Mouse (Mus musculus): ENCODE results near the gene Mepce. TPM values are rescaled to one million over a fixed set of nuclear protein-coding genes. Genes with fewer than 3 reads are reported as not detected.

Gene Mepce
- polyA plus RNA-seq, 1 experiment: 41.7 TPM

- Histone ChIP-seq H3K36me3 (ENCODE audit: control insufficient read depth, insufficient read depth, low read length) (no peaks in the 10 kb centered on the region), H3K27ac (ENCODE audit: insufficient read depth, low read depth, low read length) (no peak overlapping the region), H3K27me3 (ENCODE audit: control insufficient read depth, insufficient read depth, low read length) (no peaks in the 10 kb centered on the region), H3K4me3 (ENCODE audit: low read depth, low read length) (no peak overlapping the region), H3K4me1 (ENCODE audit: control insufficient read depth, insufficient read depth, insufficient read length, low read length) (no peaks in the 10 kb centered on the region)
- TF ChIP-seq POLR2A (IDR thresholded peaks at IDR 0.05; ENCODE audit: low read depth, low read length) (no peak), CTCF (IDR thresholded peaks at IDR 0.05; ENCODE audit: extremely low read depth, insufficient read length, insufficient replicate concordance, low read depth, low read length) (no peak)
- WGBS: 63% methylated on average over 4 of the region's 4 CpGs
Measured at GRCm38 (mm10) chr5:137822126-137822525, 34.7 kb upstream of the Mepce start.

GRCm38 (mm10) chr5:137817466-137818222 lies 30.2 kb upstream of the Mepce start:
- WGBS: 35% methylated on average over 4 of the region's 4 CpGs
- TF ChIP-seq POLR2A (IDR thresholded peaks at IDR 0.05; ENCODE audit: low read depth, low read length) (no peak), CTCF (IDR thresholded peaks at IDR 0.05; ENCODE audit: extremely low read depth, insufficient read length, insufficient replicate concordance, low read depth, low read length) (no peak)
- H3K36me3 ChIP-seq (ENCODE audit: control insufficient read depth, insufficient read depth, low read length): no peaks in the 10 kb centered on the region
- H3K4me1 ChIP-seq (ENCODE audit: control insufficient read depth, insufficient read depth, insufficient read length, low read length): no peaks in the 10 kb centered on the region
- no peaks in the 10 kb centered on the region for H3K27me3 ChIP-seq (ENCODE audit: control insufficient read depth, insufficient read depth, low read length)
- no peak overlapping the region for H3K4me3 ChIP-seq (ENCODE audit: low read depth, low read length)
- H3K27ac ChIP-seq (ENCODE audit: insufficient read depth, low read depth, low read length): no peak overlapping the region

- no peak for TF ChIP-seq CTCF (IDR thresholded peaks at IDR 0.05; ENCODE audit: extremely low read depth, insufficient read length, insufficient replicate concordance, low read depth, low read length)
- no peak for TF ChIP-seq POLR2A (IDR thresholded peaks at IDR 0.05; ENCODE audit: low read depth, low read length)
- 94% methylated on average over 5 of the region's 5 CpGs for WGBS
- H3K4me1 ChIP-seq (ENCODE audit: control insufficient read depth, insufficient read depth, insufficient read length, low read length): no peaks in the 10 kb centered on the region; the same call in 1 of the 2 replicates
- no peaks in the 10 kb centered on the region for H3K27me3 ChIP-seq (ENCODE audit: control insufficient read depth, insufficient read depth, low read length)
- H3K36me3 ChIP-seq (ENCODE audit: control insufficient read depth, insufficient read depth, low read length): no peaks in the 10 kb centered on the region
- H3K27ac ChIP-seq (ENCODE audit: insufficient read depth, low read depth, low read length): no peak overlapping the region
- H3K4me3 ChIP-seq (ENCODE audit: low read depth, low read length): no peak overlapping the region
Measured at GRCm38 (mm10) chr5:137808316-137808715, 20.9 kb upstream of the Mepce start.

GRCm38 (mm10) chr5:137806158-137806557 lies 18.7 kb upstream of the Mepce start:
- no peaks in the 10 kb centered on the region; the same call in 1 of the 2 replicates for H3K4me1 ChIP-seq (ENCODE audit: control insufficient read depth, insufficient read depth, insufficient read length, low read length)
- 88% methylated on average over 1 of the region's 1 CpGs for WGBS
- TF ChIP-seq POLR2A (IDR thresholded peaks at IDR 0.05; ENCODE audit: low read depth, low read length) (no peak), CTCF (IDR thresholded peaks at IDR 0.05; ENCODE audit: extremely low read depth, insufficient read length, insufficient replicate concordance, low read depth, low read length) (no peak)
- H3K4me3 ChIP-seq (ENCODE audit: low read depth, low read length): no peak overlapping the region
- H3K27ac ChIP-seq (ENCODE audit: insufficient read depth, low read depth, low read length): no peak overlapping the region
- no peaks in the 10 kb centered on the region for H3K27me3 ChIP-seq (ENCODE audit: control insufficient read depth, insufficient read depth, low read length)
- H3K36me3 ChIP-seq (ENCODE audit: control insufficient read depth, insufficient read depth, low read length): no peaks in the 10 kb centered on the region

GRCm38 (mm10) chr5:137800917-137801316 lies 13.5 kb upstream of the Mepce start:
- TF ChIP-seq POLR2A (IDR thresholded peaks at IDR 0.05; ENCODE audit: low read depth, low read length) (no peak), CTCF (IDR thresholded peaks at IDR 0.05; ENCODE audit: extremely low read depth, insufficient read length, insufficient replicate concordance, low read depth, low read length) (no peak)
- H3K27me3 ChIP-seq (ENCODE audit: control insufficient read depth, insufficient read depth, low read length): no peaks in the 10 kb centered on the region

GRCm38 (mm10) chr5:137796606-137797005 lies 9.2 kb upstream of the Mepce start:
- TF ChIP-seq CTCF (IDR thresholded peaks at IDR 0.05; ENCODE audit: extremely low read depth, insufficient read length, insufficient replicate concordance, low read depth, low read length): no peak
- TF ChIP-seq POLR2A (IDR thresholded peaks at IDR 0.05; ENCODE audit: low read depth, low read length): no peak
- H3K36me3 ChIP-seq (ENCODE audit: control insufficient read depth, insufficient read depth, low read length): no peaks in the 10 kb centered on the region

More at GRCm38 (mm10) chr5:137800917-137801316, 13.5 kb upstream of the Mepce start:
- H3K4me1 ChIP-seq (ENCODE audit: control insufficient read depth, insufficient read depth, insufficient read length, low read length): no peaks in the 10 kb centered on the region; the same call in 1 of the 2 replicates
- WGBS: 74% methylated on average over 3 of the region's 3 CpGs
- H3K36me3 ChIP-seq (ENCODE audit: control insufficient read depth, insufficient read depth, low read length): no peaks in the 10 kb centered on the region
- H3K27ac ChIP-seq (ENCODE audit: insufficient read depth, low read depth, low read length): no peak overlapping the region
- H3K4me3 ChIP-seq (ENCODE audit: low read depth, low read length): no peak overlapping the region

GRCm38 (mm10) chr5:137791553-137791952 lies 4.1 kb upstream of the Mepce start:
- Histone ChIP-seq H3K36me3 (ENCODE audit: control insufficient read depth, insufficient read depth, low read length) (no peaks in the 10 kb centered on the region), H3K27ac (ENCODE audit: insufficient read depth, low read depth, low read length) (no peak overlapping the region), H3K4me3 (ENCODE audit: low read depth, low read length) (no peak overlapping the region), H3K27me3 (ENCODE audit: control insufficient read depth, insufficient read depth, low read length) (no peaks in the 10 kb centered on the region), H3K4me1 (ENCODE audit: control insufficient read depth, insufficient read depth, insufficient read length, low read length) (peaks cover 1% of the 10 kb centered on the region; the same call in 1 of the 2 replicates)
- TF ChIP-seq CTCF (IDR thresholded peaks at IDR 0.05; ENCODE audit: extremely low read depth, insufficient read length, insufficient replicate concordance, low read depth, low read length) (no peak), POLR2A (IDR thresholded peaks at IDR 0.05; ENCODE audit: low read depth, low read length) (no peak)

More at GRCm38 (mm10) chr5:137796606-137797005, 9.2 kb upstream of the Mepce start:
- no peaks in the 10 kb centered on the region for H3K4me1 ChIP-seq (ENCODE audit: control insufficient read depth, insufficient read depth, insufficient read length, low read length)
- H3K27ac ChIP-seq (ENCODE audit: insufficient read depth, low read depth, low read length): no peak overlapping the region
- H3K27me3 ChIP-seq (ENCODE audit: control insufficient read depth, insufficient read depth, low read length): no peaks in the 10 kb centered on the region
- no peak overlapping the region for H3K4me3 ChIP-seq (ENCODE audit: low read depth, low read length)
- WGBS: 79% methylated on average over 3 of the region's 3 CpGs

Data from small intestine, adult 2 months (tissue).